Mouse (Mus musculus) lung, postnatal 10 days (tissue): ENCODE data around the gene Fam57a.
A peak's percentile ranks its signal among the peaks of the same experiment; 100 is the strongest.

Source experiments
- DNase-seq: peaks from one replicate; pipeline ENCODE4 v3.0.0; 2021

Fam57a gene

DNA sequence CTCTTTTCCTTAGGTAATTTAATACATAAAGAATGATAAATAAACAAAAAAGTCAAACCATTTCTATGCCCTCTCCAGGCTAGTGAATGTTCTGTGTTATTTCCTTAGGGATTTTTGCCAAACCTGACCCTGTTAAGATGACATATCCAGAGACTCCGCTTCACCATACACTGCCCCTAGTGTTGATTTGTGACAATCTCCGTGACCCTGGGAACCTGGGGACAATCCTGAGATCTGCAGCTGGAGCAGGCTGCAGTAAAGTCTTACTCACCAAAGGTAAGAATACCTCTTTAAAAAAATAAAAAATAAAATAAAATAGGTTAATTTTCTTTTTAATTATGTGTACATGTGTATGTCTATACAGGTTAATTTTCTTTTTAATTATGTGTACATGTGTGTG is 67.8 kb downstream of the Fam57a start:
- DNase-seq: no peak

GRCm38 (mm10) chr11:76252036-76252435 is 72.6 kb downstream of the Fam57a start:
- DNase-seq: no peak

DNA sequence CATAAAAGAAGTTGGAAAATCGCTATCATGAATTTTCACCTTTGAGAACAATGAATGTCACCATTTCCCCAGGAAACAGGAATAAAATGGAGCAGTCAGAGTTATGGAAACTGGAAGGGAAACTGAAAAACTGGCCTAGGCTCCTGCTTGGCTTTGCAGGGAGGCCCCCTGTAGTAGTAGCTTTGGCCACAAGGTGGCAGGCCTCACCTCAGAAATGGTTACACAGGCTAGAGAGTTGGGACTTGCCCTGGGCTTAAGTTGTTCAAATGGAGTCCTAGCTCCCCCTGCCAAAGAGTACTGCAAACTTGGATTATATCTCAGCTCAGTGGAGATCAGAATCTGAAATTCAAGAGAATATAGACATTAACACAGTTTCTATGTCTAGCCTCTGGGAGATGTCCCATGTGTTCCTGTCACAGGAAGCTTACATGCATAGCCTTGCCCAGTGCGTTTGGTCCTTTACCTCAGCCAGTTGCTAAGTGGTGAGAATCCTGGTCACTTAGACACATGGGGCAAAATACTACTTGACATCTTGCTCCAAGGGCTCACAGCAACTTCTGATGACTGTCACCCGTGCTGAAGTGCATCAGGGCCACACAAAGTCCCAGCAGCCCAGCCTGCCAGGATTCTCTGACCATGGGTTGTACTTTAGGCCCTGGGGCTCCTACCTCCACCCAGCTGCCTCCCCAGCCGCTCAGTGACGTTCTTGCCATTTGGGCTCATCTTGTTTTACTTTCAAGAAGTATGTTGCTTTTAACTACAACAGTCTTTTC is 73.9 kb downstream of the Fam57a start:
- peak; percentile 93 for DNase-seq

DNA sequence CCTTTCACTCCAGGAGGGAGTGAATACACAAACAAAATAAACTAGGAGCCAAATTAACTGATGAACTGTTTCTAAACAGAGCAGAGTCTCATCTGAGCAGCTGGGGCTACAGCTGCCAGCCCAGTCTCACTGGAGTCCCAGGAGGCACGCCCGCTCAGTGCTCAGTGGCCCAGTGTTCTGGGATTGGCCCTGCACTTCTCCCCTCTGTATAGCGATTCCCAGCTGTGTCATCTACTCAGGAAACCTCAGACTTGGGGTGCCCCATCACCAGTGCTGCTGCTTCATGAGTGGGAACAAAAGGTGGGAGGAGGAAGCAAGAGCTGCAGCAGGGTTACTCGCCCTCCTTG is 74.4 kb downstream of the Fam57a start:
- peak; percentile 41 for DNase-seq

DNA sequence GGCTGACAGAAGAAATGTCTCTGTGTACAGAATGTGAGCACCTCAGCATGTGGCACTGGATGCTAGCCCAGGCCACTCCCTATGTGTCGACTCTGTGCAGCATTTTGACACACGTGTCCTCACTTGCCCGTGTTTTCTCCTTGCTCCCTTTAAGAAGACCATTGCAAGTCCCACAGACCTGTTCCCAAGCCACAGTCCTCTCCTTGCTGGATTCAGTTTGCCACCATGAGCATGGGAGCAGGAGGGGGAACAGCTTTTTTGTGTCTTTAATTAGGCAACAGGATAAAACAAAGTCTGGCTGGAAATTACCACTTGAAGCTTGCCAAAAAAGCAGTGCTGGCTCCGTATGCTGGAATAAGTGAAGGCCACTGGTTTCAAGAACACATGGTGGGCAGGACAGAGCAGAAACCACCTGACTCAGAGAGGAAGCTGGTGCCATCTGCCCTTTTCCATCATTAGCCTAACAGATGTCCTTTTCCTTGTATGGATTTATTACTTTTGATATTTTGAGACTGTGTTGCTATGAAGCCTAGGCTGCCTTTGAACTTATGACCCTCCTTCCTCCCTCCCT is 76.0 kb downstream of the Fam57a start:
- peak; percentile 27 for DNase-seq

DNA sequence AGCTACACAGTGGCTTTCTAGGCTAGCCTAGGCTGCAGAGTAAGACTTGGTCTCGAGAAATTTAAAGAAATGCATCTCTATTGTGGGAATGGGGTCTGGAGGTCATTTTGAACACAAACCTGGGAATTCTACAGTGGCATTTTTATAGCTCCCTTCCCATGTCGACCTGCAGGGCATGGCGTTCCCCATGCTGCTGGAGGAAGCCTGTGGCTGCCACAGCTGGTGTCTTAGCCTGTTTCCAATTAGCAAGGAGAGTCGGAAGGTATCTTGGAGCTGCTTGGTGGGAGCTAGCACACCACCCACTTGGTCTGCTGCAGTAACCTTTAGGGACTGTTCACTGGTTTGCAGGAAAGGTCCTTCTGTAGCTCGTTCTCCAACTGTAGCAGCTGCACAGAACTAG is 76.7 kb downstream of the Fam57a start:
- no peak for DNase-seq

- no peak for DNase-seq
Observed at GRCm38 (mm10) chr11:76257386-76257785, 77.9 kb downstream of the Fam57a start.

- no peak for DNase-seq
Observed at GRCm38 (mm10) chr11:76258511-76258910, 79.0 kb downstream of the Fam57a start.

GRCm38 (mm10) chr11:76260208-76261050 is 81.0 kb downstream of the Fam57a start:
- no peak for DNase-seq

- DNase-seq: no peak
Observed at GRCm38 (mm10) chr11:76261224-76261623, 81.8 kb downstream of the Fam57a start.

GRCm38 (mm10) chr11:76262611-76263351 is 83.3 kb downstream of the Fam57a start:
- no peak for DNase-seq
